Mouse (Mus musculus) bone marrow macrophage, adult 2 months (primary cell): ENCODE data around the gene Glyat.

Source experiments
- CTCF ChIP-seq: IDR thresholded peaks from 2 replicates; pipeline ENCODE4 v1.5.1; 2012; ENCODE audit warnings: low read depth, mild to moderate bottlenecking, low read length, moderate library complexity
- POLR2A ChIP-seq: IDR thresholded peaks from 2 replicates; pipeline ENCODE4 v1.6.1; 2012; ENCODE audit warnings: mild to moderate bottlenecking, low read depth, low read length, borderline replicate concordance

- TF ChIP-seq POLR2A, result no peak
- TF ChIP-seq CTCF, result no peak
These were observed 37.4 kb upstream of the Glyat start for GRCm38 (mm10) chr19:12595530-12596289.
